Mouse (Mus musculus) liver, embryonic 14.5 days (tissue): ENCODE measurements around the gene Swt1.

Experiments
- CTCF ChIP-seq: IDR thresholded peaks from 2 replicates; pipeline ENCODE4 v1.5.1; 2016; ENCODE audit warnings: antibody characterized with exemption, low read depth, control low read depth
- EP300 ChIP-seq: IDR thresholded peaks from 2 replicates; pipeline ENCODE4 v1.6.1; 2016; ENCODE audit warnings: antibody characterized with exemption, low read depth

GRCm38 (mm10) chr1:151428263-151429221 lies at the start of gene Swt1, which contains the start of gene Trmt1l:
- TF ChIP-seq EP300 (no peak), CTCF (0 out of 2 replicates have a peak, but pooled peaks have one; percentile 13)
